Mouse (Mus musculus) hindbrain, postnatal 0 days (tissue): ENCODE measurements around the gene Pcgf2. TPM values are rescaled to one million over a fixed set of nuclear protein-coding genes. Genes with fewer than 3 reads are reported as not detected.

Experiments
- ATAC-seq: fragments of 200-750 bp; cut with Nextera tagmentation; 2 replicates; pipeline ENCODE4 v1.8.0; 2017; ENCODE audit warnings: mild to moderate bottlenecking, moderate TSS enrichment, moderate library complexity
- DNase-seq: peaks from one replicate; pipeline ENCODE4 v3.0.0-alpha.2; 2015; ENCODE audit warnings: low spot score
- H3K27ac ChIP-seq: fragments of 300-500 bp; sonication (generic); 2 replicates; pipeline ENCODE4 v1.5.1; 2014; ENCODE audit warnings: mild to moderate bottlenecking
- H3K27me3 ChIP-seq: fragments of 300-500 bp; sonication (generic); 2 replicates; pipeline ENCODE4 v1.6.1; 2014; ENCODE audit warnings: low read length, mixed read lengths; ENCODE audit not compliant: insufficient read depth
- H3K36me3 ChIP-seq: fragments of 300-500 bp; sonication (generic); 2 replicates; pipeline ENCODE4 v1.6.1; 2014; ENCODE audit warnings: low read length, mixed read lengths; ENCODE audit not compliant: insufficient read depth
- H3K4me1 ChIP-seq: fragments of 300-500 bp; sonication (generic); 2 replicates; pipeline ENCODE4 v1.6.1; 2014; ENCODE audit warnings: antibody characterized with exemption, low read length, mixed read lengths; ENCODE audit not compliant: insufficient read depth
- H3K4me2 ChIP-seq: fragments of 300-500 bp; sonication (generic); 2 replicates; pipeline ENCODE4 v1.6.1; 2014; ENCODE audit warnings: low read depth, mild to moderate bottlenecking, low read length, moderate library complexity, mixed read lengths
- H3K4me3 ChIP-seq: fragments of 300-500 bp; sonication (generic); 2 replicates; pipeline ENCODE4 v1.5.1; 2014; ENCODE audit warnings: low read length
- H3K9ac ChIP-seq: fragments of 300-500 bp; sonication (generic); replicated peaks from 2 replicates; pipeline ENCODE4 v1.6.1; 2014; ENCODE audit warnings: mild to moderate bottlenecking, low read length, moderate library complexity, mixed read lengths
- H3K9me3 ChIP-seq: fragments of 300-500 bp; sonication (generic); 2 replicates; pipeline ENCODE4 v1.6.1; 2016; ENCODE audit warnings: low read length, mixed read lengths
- CTCF ChIP-seq: IDR thresholded peaks from 2 replicates; pipeline ENCODE4 v1.5.1; 2016; ENCODE audit warnings: antibody characterized with exemption, control low read depth, low read depth
- WGBS: fragments of 180-500 bp; shearing (Covaris S2); extraction: QIAGEN DNeasy Blood & Tissue Kit; methylation state at CpG from one replicate; pipeline ENCODE4 v1.1.7; 2014; 5-methylcytosine and 5-hydroxymethylcytosine counted together
- polyA plus RNA-seq: library from polyadenylated mRNA; unstranded; fragments of >200 nt; fragmentation: Nextera tagmentation; extraction: Ambion mirVana; gene quantifications from 2 replicates; pipeline ENCODE4 v1.2.1, GENCODE M21; 2015
- total RNA-seq: library from RNA; depleted of rRNA; stranded (reverse); fragments of >200 nt; gene quantifications from 2 replicates; pipeline ENCODE4 v1.2.3, GENCODE M21; 2014

Pcgf2 gene
- total and polyA plus RNA-seq, 2 experiments from 2014 or later, result 13.3 to 18.0 TPM

GRCm38 (mm10) chr11:97695712-97696401, 4.4 kb downstream of the Pcgf2 start:
- TF ChIP-seq CTCF, result no peak
- Histone ChIP-seq H3K9me3 (no peaks in the 10 kb centered on the region), H3K4me2 (peak overlapping the region; percentile 88), H3K27ac (peak overlapping the region; percentile 70), H3K9ac (peak overlapping the region; percentile 14; the same call in 1 of the 2 replicates), H3K4me1 (peaks cover 36% of the 10 kb centered on the region), H3K27me3 (no peaks in the 10 kb centered on the region), H3K36me3 (peaks cover 16% of the 10 kb centered on the region), H3K4me3 (peak overlapping the region; percentile 1)
- ATAC-seq, result no peak
- 35% methylated on average over 9 of the region's 9 CpGs for WGBS
- DNase-seq, result peak; percentile 46

DNA sequence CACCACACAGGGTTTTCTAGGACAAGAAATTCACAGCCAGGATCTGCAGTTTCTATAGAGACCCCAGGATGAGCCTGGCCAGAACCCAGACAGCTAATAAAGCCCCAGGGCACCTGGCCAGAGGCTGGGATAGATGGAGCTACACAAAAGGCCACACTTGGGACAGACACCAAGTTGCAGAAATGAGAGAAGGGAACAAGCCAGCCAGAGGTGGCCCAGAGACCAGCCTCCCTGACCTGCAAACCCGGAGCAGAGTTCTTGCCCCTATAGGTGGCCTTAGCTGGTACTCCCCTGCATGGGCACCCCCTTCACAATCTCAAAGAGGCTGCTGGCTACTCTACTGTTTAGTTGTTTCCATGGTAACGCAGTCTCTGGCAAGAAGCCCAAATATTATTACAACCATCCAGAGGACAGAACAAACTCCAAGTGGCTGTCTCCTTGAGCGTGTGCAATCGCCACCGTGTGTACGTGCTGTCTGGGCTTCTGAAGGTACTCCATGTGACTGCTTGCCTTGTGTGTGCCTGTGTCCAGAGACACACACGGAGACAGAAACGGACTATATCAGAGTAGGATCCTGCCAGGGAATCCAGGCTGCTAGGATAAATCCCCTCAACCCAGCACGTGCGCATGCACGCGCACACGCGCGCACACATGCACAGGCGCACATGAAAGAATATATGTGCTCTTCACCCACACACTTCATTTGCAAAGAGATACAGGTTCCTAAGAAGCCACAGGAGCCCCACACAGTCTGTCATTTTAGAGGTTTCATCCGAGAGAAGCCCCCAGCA, 5.2 kb downstream of the Pcgf2 start:
- Histone ChIP-seq H3K4me1 (peaks cover 35% of the 10 kb centered on the region), H3K9me3 (no peaks in the 10 kb centered on the region), H3K27ac (peak overlapping the region; percentile 70), H3K36me3 (peaks cover 22% of the 10 kb centered on the region), H3K27me3 (no peaks in the 10 kb centered on the region), H3K4me3 (peak overlapping the region; percentile 1; the same call in 1 of the 2 replicates), H3K4me2 (peak overlapping the region; percentile 88), H3K9ac (peak overlapping the region; percentile 2; the same call in 1 of the 2 replicates)
- TF ChIP-seq CTCF, result no peak
- ATAC-seq (peak; percentile 52), DNase-seq (peak; percentile 87)
- WGBS, result 16% methylated on average over 17 of the region's 17 CpGs

DNA sequence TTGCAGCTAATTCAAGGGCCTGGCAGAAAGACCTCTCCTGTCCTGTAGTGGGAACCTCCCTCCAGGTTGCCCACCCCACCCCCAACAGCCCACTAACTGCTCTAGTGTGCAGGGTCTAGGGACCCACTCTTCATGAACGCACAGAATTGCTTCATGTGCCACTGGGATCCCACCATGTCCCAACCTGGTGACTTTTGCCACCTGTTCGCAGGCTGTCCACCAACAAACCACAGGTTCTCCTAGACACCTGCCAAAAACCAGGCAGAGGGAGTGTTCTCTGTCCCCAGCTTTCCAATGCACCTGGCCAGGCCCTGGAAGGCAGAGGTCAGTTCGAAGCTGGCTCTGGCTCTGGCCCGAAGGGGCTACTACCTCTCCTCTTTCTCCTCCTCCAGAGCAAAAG, 5.9 kb downstream of the Pcgf2 start:
- DNase-seq (no peak), ATAC-seq (no peak)
- Histone ChIP-seq H3K36me3 (peaks cover 22% of the 10 kb centered on the region), H3K27me3 (no peaks in the 10 kb centered on the region), H3K4me3 (no peak overlapping the region), H3K27ac (peak overlapping the region; percentile 70), H3K9me3 (no peaks in the 10 kb centered on the region), H3K9ac (0 out of 2 replicates have a peak overlapping the region, but pooled peaks have one; percentile 2), H3K4me2 (peak overlapping the region; percentile 88), H3K4me1 (peaks cover 35% of the 10 kb centered on the region)
- 46% methylated on average over 4 of the region's 4 CpGs for WGBS
- TF ChIP-seq CTCF, result no peak

DNA sequence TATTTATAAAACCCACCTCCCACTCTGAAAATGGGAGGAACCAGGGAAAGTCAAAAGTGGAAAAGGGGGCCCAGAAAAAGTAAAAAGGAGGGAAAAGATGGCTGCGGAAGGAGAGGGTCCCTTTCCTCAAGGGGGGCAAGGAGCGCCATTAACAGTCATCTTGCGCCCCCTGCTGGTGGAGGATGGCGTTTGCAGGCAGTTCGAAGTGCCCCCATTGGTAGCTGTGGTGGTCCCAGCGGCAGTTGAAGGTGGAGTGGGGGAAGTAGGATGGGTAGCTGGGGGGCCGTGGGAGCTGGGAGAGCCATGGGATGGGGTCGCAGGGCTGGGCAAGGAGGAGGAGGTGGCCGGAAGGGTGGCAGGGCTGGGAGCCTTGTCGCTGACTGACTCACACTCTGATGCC, 10.4 kb downstream of the Pcgf2 start:
- no peak overlapping the region for H3K27ac ChIP-seq
- DNase-seq (peak; percentile 87), ATAC-seq (no peak)
- peaks cover 17% of the 10 kb centered on the region for H3K4me1 ChIP-seq
- peaks cover 22% of the 10 kb centered on the region for H3K36me3 ChIP-seq
- no peak overlapping the region for H3K9ac ChIP-seq
- no peak overlapping the region for H3K4me2 ChIP-seq
- H3K9me3 ChIP-seq, result no peaks in the 10 kb centered on the region
- no peaks in the 10 kb centered on the region for H3K27me3 ChIP-seq
- WGBS, result 24% methylated on average over 10 of the region's 10 CpGs
- TF ChIP-seq CTCF, result peak; percentile 97
- no peak overlapping the region for H3K4me3 ChIP-seq

GRCm38 (mm10) chr11:97687061-97687460, 13.2 kb downstream of the Pcgf2 start:
- Histone ChIP-seq H3K27ac (no peak overlapping the region), H3K4me1 (0 out of 2 replicates have a peak, but pooled peaks cover 8% of the 10 kb centered on the region), H3K4me2 (no peak overlapping the region), H3K27me3 (no peaks in the 10 kb centered on the region), H3K4me3 (no peak overlapping the region), H3K9me3 (no peaks in the 10 kb centered on the region), H3K9ac (no peak overlapping the region), H3K36me3 (peaks cover 19% of the 10 kb centered on the region)
- ATAC-seq (no peak), DNase-seq (no peak)
- 92% methylated on average over 3 of the region's 3 CpGs for WGBS
- no peak for TF ChIP-seq CTCF

- WGBS, result 71% methylated on average over 11 of the region's 11 CpGs
- no peak for TF ChIP-seq CTCF
- no peak overlapping the region for H3K27ac ChIP-seq
- H3K9me3 ChIP-seq, result no peaks in the 10 kb centered on the region
- H3K4me1 ChIP-seq, result 0 out of 2 replicates have a peak, but pooled peaks cover 8% of the 10 kb centered on the region
- no peak for DNase-seq
- no peaks in the 10 kb centered on the region for H3K27me3 ChIP-seq
- H3K36me3 ChIP-seq, result peaks cover 19% of the 10 kb centered on the region
- no peak for ATAC-seq
- H3K4me2 ChIP-seq, result peak overlapping the region; percentile 74
- no peak overlapping the region; the same call in 1 of the 2 replicates for H3K9ac ChIP-seq
- H3K4me3 ChIP-seq, result peak overlapping the region; percentile 38; the same call in 1 of the 2 replicates
Observed at GRCm38 (mm10) chr11:97686322-97686908, 13.9 kb downstream of the Pcgf2 start.
